Mouse (Mus musculus) lung, embryonic 15.5 days (tissue): ENCODE measurements at regions not wholly inside any gene's neighbourhood (a gene's known extent, or its start where the extent isn't known, plus 50 kb on each side); places are given as distances from the start of the nearest gene placed in this dataset.
A peak's percentile ranks its signal among the peaks of the same experiment; 100 is the strongest.

Experiments used
- ATAC-seq: fragments of 200-750 bp; cut with Nextera tagmentation; 2 replicates; pipeline ENCODE4 v1.8.0; 2017; ENCODE audit warnings: moderate number of reproducible peaks, borderline replicate concordance; ENCODE audit not compliant: low FRiP score, low TSS enrichment; ENCODE audit errors: extremely low read depth
- H3K27ac ChIP-seq: fragments of 300-500 bp; sonication (generic); 2 replicates; pipeline ENCODE4 v1.5.1; 2015; ENCODE audit warnings: moderate library complexity, mild to moderate bottlenecking, inconsistent platforms
- H3K27me3 ChIP-seq: fragments of 300-500 bp; sonication (generic); 2 replicates; pipeline ENCODE4 v1.6.1; 2015; ENCODE audit warnings: inconsistent platforms
- H3K36me3 ChIP-seq: fragments of 300-500 bp; sonication (generic); 2 replicates; pipeline ENCODE4 v1.6.1; 2015; ENCODE audit warnings: inconsistent platforms
- H3K4me1 ChIP-seq: fragments of 300-500 bp; sonication (generic); 2 replicates; pipeline ENCODE4 v1.6.1; 2015; ENCODE audit warnings: inconsistent platforms
- H3K4me2 ChIP-seq: fragments of 300-500 bp; sonication (generic); 2 replicates; pipeline ENCODE4 v1.6.1; 2015; ENCODE audit warnings: inconsistent platforms, mild to moderate bottlenecking, moderate library complexity
- H3K4me3 ChIP-seq: fragments of 300-500 bp; sonication (generic); 2 replicates; pipeline ENCODE4 v1.5.1; 2015; ENCODE audit warnings: mild to moderate bottlenecking, inconsistent platforms
- H3K9ac ChIP-seq: fragments of 300-500 bp; sonication (generic); 2 replicates; pipeline ENCODE4 v1.6.1; 2015; ENCODE audit warnings: inconsistent platforms
- H3K9me3 ChIP-seq: fragments of 300-500 bp; sonication (generic); 2 replicates; pipeline ENCODE4 v1.6.1; 2016; ENCODE audit warnings: inconsistent platforms
- WGBS: fragments of 180-500 bp; shearing (Covaris S2); methylation state at CpG from one replicate; pipeline ENCODE4 v1.1.7; 2015; 5-methylcytosine and 5-hydroxymethylcytosine counted together

GRCm38 (mm10) chr11:19592506-19593355 lies 331.4 kb upstream of the Spred2 start:
- H3K36me3 ChIP-seq: no peaks in the 10 kb centered on the region
- H3K4me3 ChIP-seq: no peak overlapping the region
- 74% methylated on average over 6 of the region's 6 CpGs for WGBS
- H3K27me3 ChIP-seq: no peaks in the 10 kb centered on the region
- H3K9me3 ChIP-seq: no peaks in the 10 kb centered on the region
- H3K9ac ChIP-seq: no peak overlapping the region
- no peak overlapping the region for H3K4me2 ChIP-seq
- peaks cover 14% of the 10 kb centered on the region; the same call in 1 of the 2 replicates for H3K4me1 ChIP-seq
- no peak overlapping the region for H3K27ac ChIP-seq
- no peak for ATAC-seq

GRCm38 (mm10) chr11:19595107-19595506 lies 329.1 kb upstream of the Spred2 start:
- 38% methylated on average over 4 of the region's 4 CpGs for WGBS
- Histone ChIP-seq H3K27me3 (no peaks in the 10 kb centered on the region), H3K36me3 (no peaks in the 10 kb centered on the region), H3K9me3 (no peaks in the 10 kb centered on the region), H3K27ac (no peak overlapping the region), H3K4me3 (no peak overlapping the region), H3K9ac (no peak overlapping the region), H3K4me1 (peaks cover 14% of the 10 kb centered on the region; the same call in 1 of the 2 replicates), H3K4me2 (no peak overlapping the region)
- ATAC-seq: peak; percentile 92

DNA sequence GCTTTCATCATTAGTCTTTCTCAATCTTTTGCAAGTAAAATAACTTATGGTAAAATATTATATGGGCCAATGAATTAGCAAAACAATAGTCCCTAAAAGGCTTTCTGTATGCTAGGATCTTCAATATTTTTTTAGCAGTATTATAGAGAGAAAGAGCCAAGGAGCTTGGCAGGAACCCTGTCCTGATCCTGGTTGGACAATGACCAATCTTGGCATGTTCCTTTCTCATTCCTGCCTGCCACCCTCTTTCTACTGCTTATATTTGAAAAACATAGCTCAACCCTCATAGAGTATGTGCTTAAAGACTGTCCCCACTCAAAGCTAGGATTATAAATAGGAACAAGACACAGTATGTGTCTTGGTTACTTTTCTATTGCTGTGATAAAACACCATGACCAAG lies 327.8 kb upstream of the Spred2 start:
- H3K9ac ChIP-seq: no peak overlapping the region
- H3K9me3 ChIP-seq: no peaks in the 10 kb centered on the region
- H3K4me3 ChIP-seq: no peak overlapping the region
- no peaks in the 10 kb centered on the region for H3K36me3 ChIP-seq
- ATAC-seq: no peak
- no peaks in the 10 kb centered on the region for H3K27me3 ChIP-seq
- no peak overlapping the region for H3K27ac ChIP-seq
- H3K4me1 ChIP-seq: peaks cover 17% of the 10 kb centered on the region
- no peak overlapping the region for H3K4me2 ChIP-seq

GRCm38 (mm10) chr11:19599433-19599832 lies 324.7 kb upstream of the Spred2 start:
- Histone ChIP-seq H3K4me2 (no peak overlapping the region), H3K27me3 (no peaks in the 10 kb centered on the region), H3K27ac (no peak overlapping the region), H3K9me3 (no peaks in the 10 kb centered on the region), H3K4me1 (peaks cover 26% of the 10 kb centered on the region), H3K36me3 (no peaks in the 10 kb centered on the region), H3K9ac (no peak overlapping the region), H3K4me3 (no peak overlapping the region)
- no peak for ATAC-seq
- WGBS: 83% methylated on average over 9 of the region's 9 CpGs

- ATAC-seq: peak; percentile 47; the same call in 1 of the 2 replicates
- 0 out of 2 replicates have a peak overlapping the region, but pooled peaks have one; percentile 37 for H3K27ac ChIP-seq
- no peak overlapping the region for H3K4me3 ChIP-seq
- H3K9ac ChIP-seq: no peak overlapping the region
- no peaks in the 10 kb centered on the region for H3K36me3 ChIP-seq
- H3K9me3 ChIP-seq: no peaks in the 10 kb centered on the region
- H3K27me3 ChIP-seq: no peaks in the 10 kb centered on the region
- peaks cover 20% of the 10 kb centered on the region for H3K4me1 ChIP-seq
- no peak overlapping the region for H3K4me2 ChIP-seq
- WGBS: 43% methylated on average over 15 of the region's 15 CpGs
These were observed 322.8 kb upstream of the Spred2 start for GRCm38 (mm10) chr11:19601216-19601938.

DNA sequence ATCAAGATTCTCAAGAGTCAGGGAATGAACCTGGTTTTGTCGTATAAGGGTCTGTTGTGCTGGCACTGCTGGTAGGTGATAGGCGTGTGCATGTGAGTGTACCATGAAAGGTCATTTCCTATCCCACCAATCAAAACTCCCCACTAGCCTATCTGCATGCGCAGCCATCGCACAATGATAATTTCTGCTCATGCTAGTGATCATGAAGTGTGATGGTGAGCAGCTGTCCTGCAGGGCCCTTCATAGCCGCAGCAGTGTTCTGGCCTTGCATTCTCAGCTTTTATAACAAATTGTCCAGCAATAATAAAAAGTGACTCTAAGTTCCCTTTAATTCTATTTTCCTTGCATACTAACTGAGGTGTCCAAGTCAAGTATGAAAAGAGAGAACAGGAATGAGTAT lies 321.7 kb upstream of the Spred2 start:
- H3K4me3 ChIP-seq: no peak overlapping the region
- H3K9me3 ChIP-seq: no peaks in the 10 kb centered on the region
- H3K27ac ChIP-seq: no peak overlapping the region
- ATAC-seq: no peak
- H3K4me1 ChIP-seq: peaks cover 16% of the 10 kb centered on the region
- WGBS: 63% methylated on average over 5 of the region's 5 CpGs
- H3K27me3 ChIP-seq: no peaks in the 10 kb centered on the region
- H3K9ac ChIP-seq: no peak overlapping the region
- no peaks in the 10 kb centered on the region for H3K36me3 ChIP-seq
- no peak overlapping the region for H3K4me2 ChIP-seq

GRCm38 (mm10) chr11:19605602-19606001 lies 318.6 kb upstream of the Spred2 start:
- Histone ChIP-seq H3K27ac (no peak overlapping the region), H3K9ac (no peak overlapping the region), H3K9me3 (no peaks in the 10 kb centered on the region), H3K27me3 (no peaks in the 10 kb centered on the region), H3K4me2 (no peak overlapping the region), H3K36me3 (no peaks in the 10 kb centered on the region), H3K4me1 (peaks cover 16% of the 10 kb centered on the region), H3K4me3 (no peak overlapping the region)
- 56% methylated on average over 4 of the region's 4 CpGs for WGBS
- ATAC-seq: no peak

DNA sequence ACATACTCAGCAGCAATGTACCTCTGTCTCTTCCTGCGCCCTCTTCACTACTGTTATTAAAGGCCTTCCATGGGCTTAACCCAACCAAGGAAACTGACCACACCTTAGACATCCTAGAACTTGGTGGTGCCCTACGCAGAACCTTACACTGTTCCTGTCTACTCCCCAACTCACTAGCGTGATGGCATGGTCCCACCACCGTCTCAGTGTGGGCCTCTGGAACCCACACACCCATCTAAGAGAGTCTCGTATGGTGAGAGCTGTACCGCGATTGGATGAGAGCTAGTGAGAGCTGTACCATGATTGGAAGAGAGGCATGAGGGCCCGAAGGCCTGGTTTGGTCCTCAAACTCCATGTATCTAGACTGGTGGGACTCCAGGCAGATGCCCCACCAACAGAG lies 317.2 kb upstream of the Spred2 start:
- H3K9ac ChIP-seq: no peak overlapping the region
- H3K4me1 ChIP-seq: peaks cover 7% of the 10 kb centered on the region; the same call in 1 of the 2 replicates
- WGBS: 94% methylated on average over 8 of the region's 8 CpGs
- no peaks in the 10 kb centered on the region for H3K36me3 ChIP-seq
- H3K4me2 ChIP-seq: no peak overlapping the region
- no peaks in the 10 kb centered on the region for H3K27me3 ChIP-seq
- H3K4me3 ChIP-seq: no peak overlapping the region
- H3K9me3 ChIP-seq: no peaks in the 10 kb centered on the region
- H3K27ac ChIP-seq: no peak overlapping the region
- ATAC-seq: no peak

DNA sequence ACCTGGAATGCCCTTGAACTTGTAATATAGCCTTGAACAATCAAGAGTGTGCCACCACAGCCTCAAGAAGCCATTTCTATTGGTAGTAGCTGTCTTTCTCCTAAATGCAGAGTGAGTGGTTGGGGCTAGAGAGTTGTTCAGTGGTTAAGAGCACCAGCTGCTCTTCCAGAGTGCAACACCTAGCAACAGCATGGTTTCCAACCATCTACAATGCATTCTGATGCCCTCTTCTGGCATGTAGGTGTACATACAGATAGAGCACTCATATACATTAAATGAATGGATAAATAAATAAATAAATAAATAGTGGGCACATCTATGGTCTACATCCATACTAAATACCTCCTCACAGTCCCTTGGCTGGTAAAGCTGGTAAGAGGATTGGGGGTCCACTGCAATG lies 316.2 kb upstream of the Spred2 start:
- Histone ChIP-seq H3K4me2 (no peak overlapping the region), H3K36me3 (no peaks in the 10 kb centered on the region), H3K27ac (no peak overlapping the region), H3K4me1 (0 out of 2 replicates have a peak, but pooled peaks cover 4% of the 10 kb centered on the region), H3K27me3 (no peaks in the 10 kb centered on the region), H3K4me3 (no peak overlapping the region), H3K9me3 (no peaks in the 10 kb centered on the region), H3K9ac (no peak overlapping the region)
- no peak for ATAC-seq

DNA sequence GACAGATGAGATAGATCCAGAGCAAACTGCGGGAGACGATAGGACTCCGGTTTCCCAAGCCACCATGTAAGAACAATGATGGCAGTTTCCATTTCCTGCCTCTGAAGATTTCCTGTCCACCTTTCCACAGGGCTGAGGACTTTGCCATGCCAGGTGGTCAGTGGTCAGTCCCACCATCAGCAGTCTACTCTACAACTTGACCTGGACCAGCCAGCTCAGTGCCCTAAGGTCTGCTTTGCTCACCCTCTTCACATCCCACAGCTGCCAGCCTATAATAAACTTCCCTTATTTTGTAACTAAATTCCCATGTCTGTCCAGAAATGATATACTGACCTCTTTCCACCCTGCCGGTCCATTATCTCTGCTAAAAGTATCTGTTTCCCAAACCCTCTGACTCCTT lies 315.7 kb upstream of the Spred2 start:
- Histone ChIP-seq H3K9ac (no peak overlapping the region), H3K27me3 (no peaks in the 10 kb centered on the region), H3K27ac (no peak overlapping the region), H3K4me2 (no peak overlapping the region), H3K4me3 (no peak overlapping the region), H3K4me1 (0 out of 2 replicates have a peak, but pooled peaks cover 4% of the 10 kb centered on the region), H3K9me3 (no peaks in the 10 kb centered on the region), H3K36me3 (no peaks in the 10 kb centered on the region)
- ATAC-seq: no peak
- 63% methylated on average over 4 of the region's 4 CpGs for WGBS

DNA sequence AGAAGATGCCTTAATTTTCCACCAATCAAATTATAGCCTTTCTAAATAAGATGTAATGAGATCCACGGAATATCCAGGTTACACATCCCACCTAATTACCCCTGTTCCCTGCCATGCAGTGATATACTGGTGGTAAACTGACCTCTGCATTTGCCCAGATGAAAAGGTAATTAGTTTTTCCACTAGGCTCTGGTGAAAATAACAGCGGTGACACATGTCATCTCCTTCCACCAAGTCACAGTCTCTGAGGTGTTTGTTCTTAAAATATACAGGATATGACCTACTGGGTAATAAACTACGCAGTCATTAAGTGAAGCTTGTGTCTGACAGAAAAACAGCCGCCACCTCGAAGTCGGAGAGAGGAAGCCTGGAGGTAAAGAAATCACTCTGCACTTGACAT lies 313.6 kb upstream of the Spred2 start:
- ATAC-seq: no peak
- Histone ChIP-seq H3K27ac (no peak overlapping the region), H3K4me2 (no peak overlapping the region), H3K9me3 (no peaks in the 10 kb centered on the region), H3K9ac (no peak overlapping the region), H3K4me1 (0 out of 2 replicates have a peak, but pooled peaks cover 2% of the 10 kb centered on the region), H3K27me3 (no peaks in the 10 kb centered on the region), H3K36me3 (no peaks in the 10 kb centered on the region), H3K4me3 (no peak overlapping the region)
- WGBS: 38% methylated on average over 6 of the region's 6 CpGs

DNA sequence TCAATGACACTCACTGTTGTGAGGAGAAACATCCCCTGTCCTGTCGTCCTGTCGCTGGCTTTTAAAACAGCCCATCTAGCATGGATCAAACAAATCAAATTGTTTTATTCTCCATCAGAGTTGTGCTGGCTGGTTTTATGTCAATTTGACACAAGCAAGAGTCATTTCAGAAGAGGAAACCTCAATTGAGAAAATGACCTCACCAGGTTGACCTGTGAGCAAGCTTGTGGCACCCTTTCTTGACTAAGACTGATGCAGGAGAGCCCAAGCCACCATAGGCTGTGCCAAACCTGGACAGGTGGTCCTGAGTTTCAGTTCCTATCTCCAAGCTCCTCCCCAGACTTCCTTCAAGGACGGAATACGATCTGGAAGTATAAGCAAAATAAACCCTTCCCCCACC lies 313.0 kb upstream of the Spred2 start:
- no peak overlapping the region for H3K4me3 ChIP-seq

More for the DNA sequence above, 313.0 kb upstream of the Spred2 start:
- ATAC-seq: no peak
- H3K27ac ChIP-seq: no peak overlapping the region
- H3K4me1 ChIP-seq: no peaks in the 10 kb centered on the region
- 71% methylated on average over 4 of the region's 4 CpGs for WGBS
- H3K9ac ChIP-seq: no peak overlapping the region
- H3K27me3 ChIP-seq: no peaks in the 10 kb centered on the region
- H3K4me2 ChIP-seq: no peak overlapping the region
- H3K36me3 ChIP-seq: no peaks in the 10 kb centered on the region
- no peaks in the 10 kb centered on the region for H3K9me3 ChIP-seq
